Mouse (Mus musculus) natural killer cell, adult 2 months (primary cell): ENCODE data around the gene Gm15056.

Experiments
- DNase-seq, 2 experiments: peaks; one replicate each; pipeline ENCODE4 v3.0.0; 2022; ENCODE audit warnings: low spot score in 2 of 2

The Gm15056 gene

GRCm38 (mm10) chr8:20902527-20902926 is at the start of gene Gm15056:
Gene Gm15056 (minus strand): TSS chr8:20902627.
- DNase-seq = no peak

- no peak for DNase-seq
Measured at GRCm38 (mm10) chr8:20944610-20945009, 42.2 kb upstream of the Gm15056 start, which contains the start of gene AY761185. Gene AY761185 (minus strand): TSS chr8:20944710.

GRCm38 (mm10) chr8:20921971-20922370 is 19.5 kb upstream of the Gm15056 start, which contains the start of gene Gm6040:
Gene Gm6040 (minus strand): TSS chr8:20922071.
- no peak for DNase-seq

- DNase-seq = no peak
Measured at GRCm38 (mm10) chr8:20912288-20912687, 9.9 kb upstream of the Gm15056 start.

- DNase-seq = no peak
Measured at GRCm38 (mm10) chr8:20908256-20908655, 5.8 kb upstream of the Gm15056 start.

GRCm38 (mm10) chr8:20907119-20907518 is 4.7 kb upstream of the Gm15056 start:
- no peak for DNase-seq

- DNase-seq = no peak
Measured at GRCm38 (mm10) chr8:20892369-20892768, 10.1 kb downstream of the Gm15056 start, which contains the start of gene Defb33. Gene Defb33 (plus strand): TSS chr8:20892669.

- no peak for DNase-seq
Measured at GRCm38 (mm10) chr8:20874608-20875007, 27.8 kb downstream of the Gm15056 start.
